Mouse (Mus musculus) brain, embryonic 18.5 days (tissue): Measurements from ENCODE around the gene Casp7.
A peak's percentile ranks its signal among the peaks of the same experiment; 100 is the strongest.
"Not testable (repeated sequence)": the region's sequence is repeated elsewhere in the genome, so short reads cannot be mapped to it uniquely, and the experiment has no call there.

ENCODE experiments used
- DNase-seq: peaks from one replicate; pipeline ENCODE4 v3.0.0-alpha.2; 2012; ENCODE audit warnings: low read depth, low spot score

The Casp7 gene

GRCm38 (mm10) chr19:56385546-56385945, 11.4 kb upstream of the Casp7 start:
- DNase-seq: no peak

- DNase-seq: no peak
Measured at GRCm38 (mm10) chr19:56386095-56386494, 10.8 kb upstream of the Casp7 start.

GRCm38 (mm10) chr19:56387726-56388302, 9.1 kb upstream of the Casp7 start:
- no peak for DNase-seq

DNA sequence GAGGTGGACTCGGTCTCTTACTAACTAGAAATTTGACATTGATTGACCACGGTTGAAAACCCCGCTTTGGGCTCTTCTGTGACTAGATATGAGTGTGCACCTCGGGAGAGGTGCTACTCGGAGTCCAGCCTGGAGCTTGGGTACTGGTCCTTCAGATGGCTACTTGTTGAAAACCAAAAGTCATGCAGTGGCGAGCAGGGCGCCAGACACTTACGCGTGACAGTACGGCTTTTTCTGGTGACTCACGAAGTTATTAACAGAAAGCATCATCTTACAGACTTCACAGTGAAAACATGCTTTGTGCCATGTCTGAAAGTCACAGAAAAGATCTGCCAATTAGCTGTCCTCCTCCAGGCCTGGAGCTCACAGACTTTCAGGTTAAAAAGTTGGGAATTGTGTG, 7.8 kb upstream of the Casp7 start:
- DNase-seq: no peak

DNA sequence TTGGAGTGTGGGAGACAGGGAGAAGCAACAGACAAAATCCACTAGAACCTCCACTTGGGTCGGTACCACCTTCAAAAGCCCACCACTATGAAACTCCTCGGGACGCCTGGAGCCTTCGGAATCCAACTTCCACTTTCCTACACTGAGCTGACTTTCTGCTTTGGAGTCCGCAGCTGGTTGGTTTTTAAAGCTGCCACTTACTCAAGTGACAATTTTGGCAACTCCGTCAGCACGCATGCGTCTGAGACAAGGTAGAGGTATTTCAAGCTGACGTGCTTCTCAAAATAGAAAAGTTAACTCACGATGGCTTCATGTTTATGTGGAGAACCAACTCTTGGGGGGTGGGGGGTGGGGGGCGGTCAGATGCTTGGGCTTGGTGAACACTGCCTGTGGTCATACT, 7.0 kb upstream of the Casp7 start, which contains the start of gene Nrap:
Gene Nrap (minus strand): TSS at position 159 of the 400 bp plus-strand sequence.
- DNase-seq: no peak

GRCm38 (mm10) chr19:56391307-56392046, 5.5 kb upstream of the Casp7 start:
- no peak for DNase-seq

- DNase-seq: no peak
Measured at GRCm38 (mm10) chr19:56393311-56393866, 3.5 kb upstream of the Casp7 start.

GRCm38 (mm10) chr19:56395183-56395935, 1.6 kb upstream of the Casp7 start:
- no peak for DNase-seq

- DNase-seq: no peak
Measured at GRCm38 (mm10) chr19:56396227-56396626, 702 bp upstream of the Casp7 start.

GRCm38 (mm10) chr19:56397663-56398527, 966 bp downstream of the Casp7 start:
- DNase-seq: no peak

- no peak for DNase-seq
Measured at GRCm38 (mm10) chr19:56398528-56398795, 1.5 kb downstream of the Casp7 start.

GRCm38 (mm10) chr19:56400200-56400599, 3.3 kb downstream of the Casp7 start:
- no peak for DNase-seq

DNA sequence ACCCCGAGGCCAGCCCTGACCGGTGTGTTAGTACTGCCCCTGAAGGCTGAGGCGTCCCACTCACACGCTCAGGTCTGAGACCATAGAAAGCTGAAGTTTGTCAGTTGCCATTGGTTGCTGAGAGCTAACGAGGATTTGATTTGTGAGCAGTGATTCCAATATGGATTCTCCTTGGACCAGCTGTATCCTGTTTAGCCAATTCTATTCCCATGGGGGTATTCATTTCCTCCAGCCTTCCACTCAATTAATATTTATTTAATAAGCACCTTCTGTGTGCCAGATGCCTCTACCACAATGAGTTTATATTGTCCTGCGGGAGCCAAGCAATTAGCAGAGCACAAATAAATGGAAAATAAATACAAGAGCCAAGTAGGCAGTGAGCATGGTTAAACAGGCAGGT, 4.9 kb downstream of the Casp7 start:
- DNase-seq: no peak

- no peak for DNase-seq
Measured at GRCm38 (mm10) chr19:56405824-56406223, 8.9 kb downstream of the Casp7 start.

DNA sequence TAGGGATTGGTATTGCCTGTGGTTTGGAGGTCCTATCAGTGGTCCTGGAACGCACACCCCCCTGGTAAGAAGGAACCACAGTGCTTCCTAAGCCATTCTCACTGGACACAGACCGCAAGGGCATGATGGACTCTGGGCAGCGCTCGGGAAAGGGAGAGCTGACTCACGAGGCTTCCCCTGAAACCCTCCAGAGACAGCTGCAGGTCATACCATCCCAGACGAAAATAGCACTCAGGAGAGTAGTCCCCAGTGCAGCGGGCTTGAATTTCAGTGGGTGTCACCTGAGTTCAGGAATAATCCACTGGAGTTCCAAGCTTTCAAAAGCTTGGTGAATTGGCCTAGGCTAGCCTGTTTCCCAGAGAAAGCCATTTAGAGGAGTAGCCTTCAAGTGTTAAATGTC, 9.7 kb downstream of the Casp7 start:
- DNase-seq: no peak

GRCm38 (mm10) chr19:56409884-56410283, 13.0 kb downstream of the Casp7 start:
- not testable (repeated sequence) for DNase-seq

GRCm38 (mm10) chr19:56418404-56418803, 21.5 kb downstream of the Casp7 start:
- DNase-seq: no peak

- no peak for DNase-seq
Measured at GRCm38 (mm10) chr19:56419452-56419851, 22.5 kb downstream of the Casp7 start.

DNA sequence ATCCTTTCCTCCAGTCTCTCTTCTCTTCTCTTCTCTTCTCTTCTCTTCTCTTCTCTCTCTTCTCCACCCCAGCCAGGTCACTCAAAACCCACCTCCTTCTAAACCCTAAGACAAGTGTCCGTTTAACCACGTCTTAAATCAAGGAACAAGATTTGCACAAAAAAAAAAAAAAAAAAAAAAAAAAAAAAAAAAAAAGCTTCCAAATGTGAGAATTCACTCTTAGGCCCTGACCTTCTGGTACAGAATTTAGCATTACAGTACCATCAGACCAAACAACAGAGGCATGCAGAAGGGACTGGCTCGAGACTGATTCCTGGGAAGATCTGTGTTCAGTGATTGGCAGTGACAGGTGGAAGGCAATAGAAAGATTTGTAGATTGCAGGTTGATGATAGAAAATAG, 23.4 kb downstream of the Casp7 start:
- DNase-seq: no peak

DNA sequence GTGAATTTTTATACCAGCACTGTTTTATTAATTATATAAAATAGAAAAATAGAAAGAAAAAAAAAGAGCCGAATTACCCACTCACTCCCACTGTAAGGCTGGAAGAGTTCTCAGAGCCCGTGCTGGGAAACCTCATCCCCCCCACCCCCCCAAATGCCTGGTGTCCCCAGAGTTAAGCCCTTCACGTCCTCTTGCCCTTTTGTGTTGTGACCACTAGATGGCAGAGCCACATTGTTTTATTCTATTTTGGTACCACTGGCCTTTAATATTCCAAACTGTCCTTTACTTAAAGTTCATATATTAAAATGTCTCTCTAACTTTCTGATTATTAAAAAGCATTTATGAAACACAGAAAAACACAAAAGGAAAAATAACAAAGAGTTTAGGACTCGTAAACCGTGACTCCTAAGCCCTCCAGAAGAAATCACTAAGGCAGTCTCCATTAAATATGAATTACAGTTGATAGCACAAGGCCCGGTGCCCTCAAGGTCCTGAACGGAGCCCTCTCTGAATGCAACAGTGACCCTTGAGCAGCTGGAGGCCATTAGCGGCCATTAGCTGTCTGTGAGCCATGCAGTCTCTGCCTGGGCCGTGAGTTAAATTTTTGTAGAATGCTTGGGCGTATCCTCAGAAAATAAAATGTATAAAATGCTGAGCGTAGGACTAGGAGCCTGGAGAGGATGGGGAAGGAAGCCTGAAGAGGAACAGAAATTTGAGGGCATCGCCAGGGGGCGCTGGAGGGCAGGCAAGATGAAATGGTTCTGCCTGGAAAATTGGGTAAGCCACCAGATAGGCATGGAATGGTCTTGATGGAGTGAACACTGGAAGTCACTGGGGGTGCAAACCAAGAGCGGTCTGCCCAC, 25.8 kb downstream of the Casp7 start:
- DNase-seq: peak; percentile 52

GRCm38 (mm10) chr19:56423370-56423769, 26.4 kb downstream of the Casp7 start:
- DNase-seq: no peak
